Mouse (Mus musculus) heart, postnatal 10 days (tissue): ENCODE measurements at regions not wholly inside any gene's neighbourhood (a gene's known extent, or its start where the extent isn't known, plus 50 kb on each side); places are given as distances from the start of the nearest gene placed in this dataset.

Experiments used
- DNase-seq, 2 experiments: peaks; one replicate each; pipeline ENCODE4 v3.0.0; 2021
- intact Hi-C: fragments of 180-260 bp; cut with DNase I; formaldehyde crosslinking; loops from one replicate; pipeline ENCODE4 v1.15.1; 2025

GRCm38 (mm10) chr10:74722971-74723370 lies 244.0 kb upstream of the Gnaz start:
- intact Hi-C loops: no loop called here
- DNase-seq: peak in 1 of 2 experiments; percentile 12

- intact Hi-C loops: no loop called here
Measured at GRCm38 (mm10) chr10:74749446-74749845, 217.5 kb upstream of the Gnaz start.

GRCm38 (mm10) chr10:74750879-74751278 lies 216.1 kb upstream of the Gnaz start:
- no peak for DNase-seq
- intact Hi-C loops: no loop called here

More at GRCm38 (mm10) chr10:74749446-74749845, 217.5 kb upstream of the Gnaz start:
- no peak for DNase-seq

DNA sequence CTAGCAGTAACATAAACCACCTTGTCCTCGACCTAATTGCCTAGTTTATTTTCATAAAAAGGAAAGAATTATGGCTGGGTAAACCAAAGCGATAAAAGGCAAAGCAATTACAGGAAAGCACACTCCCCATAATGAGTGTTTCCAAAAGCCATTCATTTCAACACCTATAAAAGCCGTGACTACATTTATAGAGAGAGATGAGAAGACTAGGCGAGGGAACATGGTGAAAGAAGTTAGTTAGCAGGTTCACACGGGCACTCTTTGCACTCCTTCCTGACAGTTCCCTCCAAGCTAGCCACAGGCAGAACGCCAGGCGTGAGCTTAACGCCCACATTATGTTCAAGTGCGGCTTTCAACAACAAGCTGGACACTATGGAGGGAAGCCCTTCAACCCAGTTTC lies 206.2 kb upstream of the Gnaz start:
- no peak for DNase-seq
- intact Hi-C loops: no loop called here

DNA sequence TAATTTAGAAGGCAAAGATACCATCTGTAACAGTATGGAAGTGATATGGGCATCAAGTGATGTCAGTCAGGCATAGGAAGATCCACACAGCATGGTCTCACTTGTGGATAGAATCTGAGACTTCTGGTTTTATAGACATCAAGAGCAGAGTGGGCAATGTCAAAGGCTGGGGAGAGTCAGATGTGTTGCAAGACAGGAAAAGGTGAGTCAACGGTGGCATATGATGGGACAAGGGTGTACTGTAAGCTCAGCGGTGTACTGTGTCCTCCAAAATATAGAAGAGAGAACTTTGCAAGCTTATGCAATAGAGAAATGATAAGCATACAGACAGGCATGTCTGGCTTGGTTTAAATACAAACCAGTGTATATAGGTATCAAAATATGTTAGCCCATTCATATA lies 177.7 kb upstream of the Gnaz start:
- DNase-seq: no peak
- intact Hi-C loops: no loop called here

- intact Hi-C loops: no loop called here
- no peak for DNase-seq
Measured at GRCm38 (mm10) chr10:74789987-74790386, 177.0 kb upstream of the Gnaz start.

DNA sequence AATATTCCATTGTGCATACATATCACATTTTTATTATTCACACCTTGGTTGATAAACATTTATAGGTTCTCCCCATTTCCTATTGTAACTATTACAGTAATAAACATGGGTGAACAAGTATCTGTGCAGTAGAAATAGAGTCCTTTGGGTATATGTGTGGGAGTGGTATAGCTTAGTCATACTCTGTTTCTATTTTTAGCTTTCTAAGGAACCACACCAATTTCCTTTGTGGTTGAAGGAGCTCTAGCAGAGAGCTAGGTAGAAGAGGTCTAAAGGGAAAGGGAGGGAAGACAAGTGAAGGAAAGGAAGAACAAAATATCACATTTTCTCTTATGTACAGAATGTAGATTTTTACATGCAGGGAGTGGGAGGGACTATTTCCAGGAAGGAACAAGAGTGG lies 143.6 kb upstream of the Gnaz start:
- intact Hi-C loops: no loop called here
- no peak for DNase-seq

DNA sequence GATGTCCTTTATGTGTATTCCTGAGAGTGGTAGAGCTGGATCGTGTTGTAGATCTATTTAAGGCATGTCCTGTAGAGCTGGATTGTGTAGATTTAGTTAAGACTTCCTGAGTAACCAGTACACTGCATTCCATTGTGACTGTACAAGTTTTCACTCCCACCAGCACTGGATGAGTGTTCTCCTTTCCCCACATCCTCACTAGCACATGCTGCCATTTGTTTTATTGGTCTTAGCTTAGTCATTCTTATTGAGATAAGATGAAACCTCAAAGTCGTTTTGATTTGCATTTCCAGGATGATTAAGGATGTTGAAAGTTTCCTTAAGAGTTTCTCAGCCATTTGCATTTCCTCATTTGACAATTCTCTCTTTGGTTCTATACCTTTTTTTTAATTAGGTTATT lies 132.6 kb upstream of the Gnaz start:
- intact Hi-C loops: no loop called here
- no peak for DNase-seq

- peak; percentile 57 to 83 for DNase-seq
- intact Hi-C loops: no loop called here
Measured at GRCm38 (mm10) chr10:74848372-74848771, 118.6 kb upstream of the Gnaz start.

DNA sequence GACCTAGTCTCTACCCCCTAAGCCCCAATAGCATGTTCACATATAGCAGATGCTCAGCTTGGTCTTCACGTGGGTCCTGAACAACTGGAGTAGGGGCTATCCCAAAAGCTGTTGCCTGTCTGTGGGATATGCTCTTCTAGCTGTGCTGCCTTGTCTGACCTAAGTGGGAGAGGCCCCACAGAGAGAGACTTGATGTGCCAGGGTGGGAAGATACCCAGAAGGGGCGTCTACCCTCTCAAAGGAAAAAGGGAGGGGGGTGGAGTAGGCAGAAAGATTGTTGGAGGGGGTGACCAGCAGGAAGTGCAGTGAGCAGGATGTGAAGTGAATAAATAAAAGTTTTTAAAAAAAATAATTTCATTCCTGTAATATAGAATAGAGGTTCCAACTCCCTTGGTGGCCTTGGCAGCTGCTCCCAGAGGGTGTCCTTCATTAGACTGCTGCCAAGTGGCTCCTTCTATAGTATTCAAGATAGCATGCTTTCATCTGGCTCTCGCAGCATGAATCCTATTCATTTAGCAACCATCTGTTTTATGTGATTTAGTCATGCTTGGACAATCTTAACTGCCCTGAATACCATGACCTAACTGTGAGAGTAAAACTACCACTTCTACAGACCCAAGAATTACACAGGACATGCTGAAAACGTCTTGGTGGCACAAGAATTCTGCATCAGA lies 111.8 kb upstream of the Gnaz start:
- intact Hi-C loops: no loop called here

More for the DNA sequence above, 111.8 kb upstream of the Gnaz start:
- DNase-seq: no peak
